Mouse (Mus musculus) limb, embryonic 10.5 days (tissue): Measurements from ENCODE around the gene Cpn2. TPM values are rescaled to one million over a fixed set of nuclear protein-coding genes. Genes with fewer than 3 reads are reported as not detected.
A peak's percentile ranks its signal among the peaks of the same experiment; 100 is the strongest.

ENCODE experiments used
- DNase-seq: peaks from one replicate; pipeline ENCODE4 v3.0.0-alpha.2; 2017; ENCODE audit warnings: low spot score
- H3K27ac ChIP-seq: fragments of 300-500 bp; sonication (generic); 2 replicates; pipeline ENCODE4 v1.5.1; 2016; ENCODE audit warnings: mild to moderate bottlenecking
- H3K27me3 ChIP-seq: fragments of 300-500 bp; sonication (generic); 2 replicates; pipeline ENCODE4 v1.6.1; 2016; ENCODE audit warnings: low read depth, mild to moderate bottlenecking; ENCODE audit not compliant: poor library complexity, severe bottlenecking
- H3K36me3 ChIP-seq: fragments of 300-500 bp; sonication (generic); 2 replicates; pipeline ENCODE4 v1.6.1; 2016; ENCODE audit warnings: mild to moderate bottlenecking, moderate library complexity
- H3K4me1 ChIP-seq: fragments of 300-500 bp; sonication (generic); 2 replicates; pipeline ENCODE4 v1.6.1; 2016
- H3K4me3 ChIP-seq: fragments of 300-500 bp; sonication (generic); 2 replicates; pipeline ENCODE4 v1.5.1; 2016; ENCODE audit warnings: mild to moderate bottlenecking, moderate library complexity
- H3K9me3 ChIP-seq: fragments of 300-500 bp; sonication (generic); replicated peaks from 2 replicates; pipeline ENCODE4 v1.6.1; 2016; ENCODE audit warnings: mild to moderate bottlenecking
- WGBS: fragments of 180-500 bp; shearing (Covaris S2); methylation state at CpG from one replicate; pipeline ENCODE4 v1.1.7; 2016; 5-methylcytosine and 5-hydroxymethylcytosine counted together
- polyA plus RNA-seq: library from polyadenylated mRNA; unstranded; fragments of >200 nt; fragmentation: Nextera tagmentation; extraction: Ambion mirVana; gene quantifications from 2 replicates; pipeline ENCODE4 v1.2.1, GENCODE M21; 2016

Cpn2 gene
- polyA plus RNA-seq, 1 experiment from 2014 or later: not detected

- peaks cover 34% of the 10 kb centered on the region for H3K4me1 ChIP-seq
- 83% methylated on average over 9 of the region's 9 CpGs for WGBS
- no peaks in the 10 kb centered on the region for H3K9me3 ChIP-seq
- no peaks in the 10 kb centered on the region for H3K36me3 ChIP-seq
- H3K27me3 ChIP-seq: peaks cover 27% of the 10 kb centered on the region
- no peak overlapping the region for H3K4me3 ChIP-seq
- no peak overlapping the region for H3K27ac ChIP-seq
- no peak for DNase-seq
These were observed 13.4 kb downstream of the Cpn2 start for GRCm38 (mm10) chr16:30253900-30254299.

GRCm38 (mm10) chr16:30253374-30253773 lies 13.9 kb downstream of the Cpn2 start:
- Histone ChIP-seq H3K4me3 (no peak overlapping the region), H3K9me3 (no peaks in the 10 kb centered on the region), H3K27ac (no peak overlapping the region), H3K27me3 (peaks cover 33% of the 10 kb centered on the region), H3K4me1 (peaks cover 39% of the 10 kb centered on the region), H3K36me3 (no peaks in the 10 kb centered on the region)
- no peak for DNase-seq
- WGBS: 87% methylated on average over 4 of the region's 4 CpGs

GRCm38 (mm10) chr16:30252003-30252418 lies 15.3 kb downstream of the Cpn2 start:
- Histone ChIP-seq H3K9me3 (no peaks in the 10 kb centered on the region), H3K4me1 (peaks cover 36% of the 10 kb centered on the region), H3K36me3 (no peaks in the 10 kb centered on the region), H3K27me3 (peaks cover 34% of the 10 kb centered on the region), H3K4me3 (peak overlapping the region; percentile 31), H3K27ac (no peak overlapping the region)
- WGBS: 1% methylated on average over 21 of the region's 21 CpGs
- DNase-seq: peak; percentile 94

- 23% methylated on average over 12 of the region's 12 CpGs for WGBS
- Histone ChIP-seq H3K27me3 (peaks cover 68% of the 10 kb centered on the region), H3K27ac (no peak overlapping the region; the same call in 1 of the 2 replicates), H3K9me3 (no peaks in the 10 kb centered on the region), H3K4me3 (no peak overlapping the region), H3K36me3 (no peaks in the 10 kb centered on the region), H3K4me1 (peaks cover 52% of the 10 kb centered on the region)
- peak; percentile 85 for DNase-seq
These were observed 23.1 kb downstream of the Cpn2 start for GRCm38 (mm10) chr16:30244037-30244700.

GRCm38 (mm10) chr16:30241623-30242022 lies 25.7 kb downstream of the Cpn2 start:
- Histone ChIP-seq H3K27ac (peak overlapping the region; percentile 66), H3K36me3 (no peaks in the 10 kb centered on the region), H3K9me3 (no peaks in the 10 kb centered on the region), H3K4me3 (no peak overlapping the region), H3K4me1 (peaks cover 58% of the 10 kb centered on the region), H3K27me3 (peaks cover 81% of the 10 kb centered on the region)
- WGBS: 8% methylated on average over 2 of the region's 2 CpGs
- DNase-seq: no peak

GRCm38 (mm10) chr16:30238791-30239190 lies 28.5 kb downstream of the Cpn2 start:
- H3K9me3 ChIP-seq: no peaks in the 10 kb centered on the region
- H3K36me3 ChIP-seq: no peaks in the 10 kb centered on the region
- H3K27ac ChIP-seq: no peak overlapping the region
- peaks cover 73% of the 10 kb centered on the region for H3K4me1 ChIP-seq
- 83% methylated on average over 6 of the region's 6 CpGs for WGBS
- no peak overlapping the region for H3K4me3 ChIP-seq
- peaks cover 83% of the 10 kb centered on the region for H3K27me3 ChIP-seq
- DNase-seq: no peak

- Histone ChIP-seq H3K9me3 (no peaks in the 10 kb centered on the region), H3K27me3 (peaks cover 84% of the 10 kb centered on the region), H3K27ac (peak overlapping the region; percentile 82), H3K4me1 (peaks cover 69% of the 10 kb centered on the region), H3K36me3 (no peaks in the 10 kb centered on the region), H3K4me3 (peak overlapping the region; percentile 37)
- WGBS: 2% methylated on average over 33 of the region's 33 CpGs
- peak; percentile 98 for DNase-seq
These were observed 31.1 kb downstream of the Cpn2 start for GRCm38 (mm10) chr16:30236091-30236699.

GRCm38 (mm10) chr16:30235577-30235976 lies 31.7 kb downstream of the Cpn2 start:
- 34% methylated on average over 2 of the region's 2 CpGs for WGBS
- DNase-seq: no peak

GRCm38 (mm10) chr16:30234636-30235546 lies 32.4 kb downstream of the Cpn2 start:
- Histone ChIP-seq H3K36me3 (no peaks in the 10 kb centered on the region), H3K27me3 (peaks cover 77% of the 10 kb centered on the region), H3K27ac (peak overlapping the region; percentile 82), H3K4me3 (no peak overlapping the region), H3K9me3 (no peaks in the 10 kb centered on the region), H3K4me1 (peaks cover 66% of the 10 kb centered on the region)
- 46% methylated on average over 12 of the region's 12 CpGs for WGBS
- DNase-seq: no peak

More at GRCm38 (mm10) chr16:30235577-30235976, 31.7 kb downstream of the Cpn2 start:
- Histone ChIP-seq H3K4me3 (peak overlapping the region; percentile 37; the same call in 1 of the 2 replicates), H3K36me3 (no peaks in the 10 kb centered on the region), H3K27ac (peak overlapping the region; percentile 82), H3K27me3 (peaks cover 78% of the 10 kb centered on the region), H3K9me3 (no peaks in the 10 kb centered on the region), H3K4me1 (peaks cover 66% of the 10 kb centered on the region)

- Histone ChIP-seq H3K4me3 (no peak overlapping the region), H3K27me3 (peaks cover 72% of the 10 kb centered on the region), H3K4me1 (peaks cover 64% of the 10 kb centered on the region), H3K9me3 (no peaks in the 10 kb centered on the region), H3K36me3 (no peaks in the 10 kb centered on the region), H3K27ac (no peak overlapping the region)
- no peak for DNase-seq
- WGBS: 45% methylated on average over 8 of the region's 8 CpGs
These were observed 33.2 kb downstream of the Cpn2 start for GRCm38 (mm10) chr16:30234077-30234476.

GRCm38 (mm10) chr16:30231882-30232604 lies 35.3 kb downstream of the Cpn2 start:
- WGBS: 25% methylated on average over 13 of the region's 13 CpGs
- Histone ChIP-seq H3K4me1 (peaks cover 62% of the 10 kb centered on the region), H3K27ac (peak overlapping the region; percentile 66)

GRCm38 (mm10) chr16:30227352-30227751 lies 39.9 kb downstream of the Cpn2 start:
- no peaks in the 10 kb centered on the region for H3K36me3 ChIP-seq
- 60% methylated on average over 7 of the region's 7 CpGs for WGBS
- H3K4me3 ChIP-seq: no peak overlapping the region
- H3K27me3 ChIP-seq: peaks cover 42% of the 10 kb centered on the region
- H3K27ac ChIP-seq: no peak overlapping the region
- DNase-seq: no peak
- no peaks in the 10 kb centered on the region for H3K9me3 ChIP-seq
- peaks cover 19% of the 10 kb centered on the region for H3K4me1 ChIP-seq

More at GRCm38 (mm10) chr16:30231882-30232604, 35.3 kb downstream of the Cpn2 start:
- Histone ChIP-seq H3K27me3 (peaks cover 59% of the 10 kb centered on the region), H3K9me3 (no peaks in the 10 kb centered on the region), H3K4me3 (no peak overlapping the region), H3K36me3 (no peaks in the 10 kb centered on the region)
- no peak for DNase-seq
